Mouse (Mus musculus) embryo, embryonic 9.5 days (tissue): ENCODE results near the gene Cd2bp2.

Experiments used
- DNase-seq: peaks from one replicate; pipeline ENCODE4 v3.0.0-alpha.2; 2017; ENCODE audit errors: extremely low spot score

The Cd2bp2 gene

GRCm38 (mm10) chr7:127142214-127142613, 53.6 kb downstream of the Cd2bp2 start:
- DNase-seq = no peak
